Mouse (Mus musculus) erythroblast, adult 5-6 weeks (primary cell): Measurements from ENCODE around the gene Ifnar2. TPM values are rescaled to one million over a fixed set of nuclear protein-coding genes. Genes with fewer than 3 reads are reported as not detected.
A peak's percentile ranks its signal among the peaks of the same experiment; 100 is the strongest.
"Not testable (repeated sequence)": the region's sequence is repeated elsewhere in the genome, so short reads cannot be mapped to it uniquely, and the experiment has no call there.

ENCODE experiments used
- ATAC-seq: replicated peaks from 2 replicates; pipeline ENCODE4 v1.8.0; 2016; ENCODE audit warnings: moderate number of reproducible peaks, mild to moderate bottlenecking, moderate TSS enrichment, inconsistent platforms; ENCODE audit not compliant: poor library complexity, low FRiP score, severe bottlenecking
- total RNA-seq, 2 experiments: library from RNA; stranded (forward) in 1 of 2; stranded (reverse) in 1 of 2; fragments of 150-400 nt in 1 of 2; fragments of 200-764, 138-1000 nt in 1 of 2; gene quantifications; 2 replicates each; pipeline versions ENCODE4 v1.2.3 to v1.2.4; 2015 to 2017; ENCODE audit warnings: low replicate concordance in 2 of 2

Ifnar2 gene
- total RNA-seq, 2 experiments from 2014 or later: 126 to 164 TPM

DNA sequence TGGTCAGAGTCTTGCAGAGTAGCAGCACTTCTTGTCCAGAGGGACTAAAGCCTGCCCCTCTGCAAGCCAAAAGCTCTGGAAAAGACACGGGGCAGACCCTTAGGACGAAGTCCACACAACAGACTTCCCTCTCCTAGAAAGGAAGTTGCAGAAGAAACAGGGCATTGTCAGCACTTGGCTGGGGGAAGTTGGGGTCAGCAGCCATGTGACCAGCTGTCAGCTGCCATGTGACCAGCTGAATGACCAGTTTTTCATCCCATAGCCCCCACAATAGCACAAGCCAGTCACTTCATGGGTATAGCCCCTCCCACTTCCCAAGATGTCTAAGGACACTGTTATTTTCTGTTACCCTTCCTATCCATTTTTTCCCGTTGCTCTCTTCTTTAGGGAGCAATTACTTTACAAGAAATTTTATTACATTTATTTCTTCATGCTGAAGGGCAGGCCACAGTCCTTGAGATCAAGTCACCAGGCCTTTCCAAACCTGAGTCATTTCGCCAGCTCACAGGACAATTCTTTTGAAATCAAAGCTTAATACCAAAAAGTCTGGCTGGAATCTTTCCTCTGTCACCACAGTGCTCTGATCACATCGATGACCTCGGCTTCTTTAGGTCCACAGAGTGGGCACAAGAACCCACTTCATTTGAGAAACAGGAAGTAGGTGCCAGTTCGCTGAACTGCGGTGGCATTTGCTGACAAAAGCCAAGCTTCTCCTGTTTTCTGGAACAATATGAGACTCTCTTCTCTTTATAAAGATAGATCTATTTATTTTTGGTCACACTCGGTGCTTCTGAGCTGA is 43.0 kb downstream of the Ifnar2 start:
- no peak for ATAC-seq

DNA sequence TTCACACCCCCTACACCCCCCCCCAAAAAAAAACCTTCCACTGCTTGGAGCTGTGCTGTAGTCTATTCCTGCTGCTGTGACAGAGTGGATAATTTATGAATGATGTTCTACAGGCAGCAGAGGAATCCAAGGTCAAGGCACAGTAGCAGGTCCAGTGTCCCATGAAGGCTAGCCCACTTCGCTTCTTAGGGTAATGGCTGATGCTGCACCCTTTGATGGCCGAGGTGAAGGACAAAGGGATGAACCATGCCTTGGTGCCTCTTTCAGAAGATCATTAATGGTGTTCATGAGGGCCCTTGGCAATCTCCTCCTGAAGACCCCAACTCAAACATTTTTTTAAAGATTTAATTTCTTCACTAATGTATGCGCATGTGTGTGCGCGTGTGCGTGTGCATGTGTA is 43.8 kb downstream of the Ifnar2 start:
- ATAC-seq: no peak

DNA sequence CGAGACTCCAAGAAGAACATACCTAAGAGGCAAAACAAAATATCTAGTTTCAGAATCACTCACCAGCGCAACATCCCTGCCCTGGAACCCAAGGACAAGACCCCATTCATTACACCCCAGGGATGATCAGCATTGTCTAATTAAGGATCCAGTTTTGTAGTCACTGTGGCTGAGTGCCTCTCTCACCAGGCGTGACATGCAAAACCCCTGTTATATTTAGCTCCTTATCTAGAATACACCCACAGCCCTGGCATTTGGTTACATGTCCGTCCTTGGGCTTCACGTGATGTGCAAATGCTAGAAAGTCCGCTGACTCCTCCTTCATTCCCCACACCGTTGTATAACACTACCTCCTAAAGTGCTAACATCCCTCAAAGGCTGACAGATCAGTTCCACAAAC is 44.4 kb downstream of the Ifnar2 start:
- peak; percentile 86 for ATAC-seq

DNA sequence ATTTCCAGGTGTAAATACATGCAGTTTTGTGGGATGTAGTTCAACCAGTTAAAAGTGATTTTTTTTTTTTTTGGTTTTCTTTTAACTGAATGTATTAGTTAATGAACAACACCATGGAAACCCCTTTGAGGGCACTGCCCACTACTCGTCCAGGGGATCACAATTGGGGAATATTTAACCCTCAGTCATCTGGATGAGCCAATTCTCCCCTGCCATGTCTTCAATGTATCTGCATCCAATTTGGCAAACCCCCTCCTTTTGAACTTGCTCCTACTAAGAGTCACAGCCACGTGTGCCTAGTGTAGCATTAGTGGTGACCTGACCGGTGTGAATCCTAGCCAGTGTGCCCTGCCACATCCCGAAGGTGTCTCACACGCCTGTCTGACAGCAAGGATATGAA is 45.9 kb downstream of the Ifnar2 start:
- ATAC-seq: no peak

DNA sequence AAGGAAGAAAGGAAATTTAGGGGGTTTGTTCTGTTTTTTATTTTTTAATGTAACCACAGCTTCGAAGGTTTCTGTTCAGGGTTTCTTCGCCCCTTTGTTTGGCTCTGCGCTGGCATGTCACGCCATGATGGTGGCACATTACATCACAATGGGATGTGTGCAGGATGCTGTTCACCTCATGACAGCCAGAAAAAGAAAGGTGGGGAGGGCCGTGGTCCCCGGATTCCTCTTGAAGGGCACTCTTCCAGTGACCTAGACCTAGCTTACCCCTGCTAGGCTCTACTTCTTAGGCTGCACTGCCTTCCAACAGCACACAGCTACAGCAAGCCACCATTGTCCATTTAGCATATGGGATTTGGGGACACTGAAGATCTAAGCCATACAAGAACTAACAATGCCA is 53.2 kb downstream of the Ifnar2 start:
- no peak for ATAC-seq

DNA sequence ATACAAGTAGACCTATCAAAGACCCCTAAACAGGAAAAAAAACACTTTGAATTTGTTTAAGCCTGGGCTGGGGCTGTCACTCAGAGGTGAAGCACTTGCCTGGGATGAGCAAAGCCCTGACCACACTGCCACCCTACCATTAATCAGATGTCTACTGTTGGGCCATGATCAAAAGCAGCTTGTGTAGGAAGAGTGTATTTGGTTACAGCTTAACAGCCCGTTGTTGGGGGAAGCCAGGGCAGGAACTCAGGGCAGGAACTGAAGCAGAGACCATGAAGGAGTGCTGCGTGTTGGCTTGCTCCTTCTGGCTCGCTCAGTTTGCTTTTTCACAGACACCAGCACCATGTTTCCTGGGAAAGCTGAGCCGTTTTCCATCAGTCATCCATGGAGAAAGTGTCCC is 54.0 kb downstream of the Ifnar2 start:
- ATAC-seq: no peak

DNA sequence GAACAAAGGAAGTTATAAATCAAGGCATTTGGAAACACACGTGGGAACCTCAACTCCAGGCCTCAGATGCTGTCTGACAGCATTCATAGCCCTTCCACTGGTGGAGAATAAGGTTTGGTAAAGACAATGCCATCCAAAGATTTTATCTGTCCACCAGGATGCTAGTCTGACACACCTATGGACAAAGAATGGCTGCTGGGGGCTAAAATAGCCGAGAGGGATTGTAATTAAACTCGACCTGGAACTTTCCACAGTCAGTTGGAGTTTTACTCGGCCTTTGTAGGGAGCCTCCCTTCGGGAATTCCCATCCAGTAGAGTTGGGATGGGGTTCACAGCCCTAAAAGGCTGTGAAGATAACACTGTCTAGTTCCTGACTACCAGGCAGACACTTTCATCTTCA is 54.9 kb downstream of the Ifnar2 start:
- no peak for ATAC-seq

DNA sequence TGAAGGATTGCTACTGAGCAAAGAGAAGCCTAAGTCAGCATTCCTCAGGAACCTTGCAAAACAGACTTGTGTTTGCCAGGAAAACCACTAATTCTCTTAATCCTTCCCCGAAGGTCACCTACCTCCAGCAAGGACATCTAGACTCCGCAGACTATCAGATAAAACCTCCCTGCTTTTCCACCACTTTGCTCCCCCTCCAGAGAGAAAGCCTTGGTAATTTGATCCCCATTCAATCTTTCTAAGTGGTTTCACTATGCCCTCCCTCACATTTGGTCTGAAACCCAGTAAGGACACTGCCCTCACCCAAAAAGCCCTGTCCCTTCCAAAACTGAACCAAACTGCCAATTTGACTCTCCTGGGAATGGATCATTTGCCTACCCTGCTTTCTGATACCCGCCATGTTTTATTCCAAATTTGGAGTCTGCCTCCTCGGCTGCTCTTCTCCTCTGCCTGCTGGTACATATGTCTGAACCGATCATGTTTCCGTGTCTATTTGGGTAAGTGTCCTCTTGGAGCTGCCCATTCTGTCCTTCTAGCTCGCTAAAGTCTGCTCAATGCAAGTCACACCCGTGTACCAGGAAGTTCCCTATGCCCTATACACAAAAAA is 55.8 kb downstream of the Ifnar2 start:
- ATAC-seq: no peak

DNA sequence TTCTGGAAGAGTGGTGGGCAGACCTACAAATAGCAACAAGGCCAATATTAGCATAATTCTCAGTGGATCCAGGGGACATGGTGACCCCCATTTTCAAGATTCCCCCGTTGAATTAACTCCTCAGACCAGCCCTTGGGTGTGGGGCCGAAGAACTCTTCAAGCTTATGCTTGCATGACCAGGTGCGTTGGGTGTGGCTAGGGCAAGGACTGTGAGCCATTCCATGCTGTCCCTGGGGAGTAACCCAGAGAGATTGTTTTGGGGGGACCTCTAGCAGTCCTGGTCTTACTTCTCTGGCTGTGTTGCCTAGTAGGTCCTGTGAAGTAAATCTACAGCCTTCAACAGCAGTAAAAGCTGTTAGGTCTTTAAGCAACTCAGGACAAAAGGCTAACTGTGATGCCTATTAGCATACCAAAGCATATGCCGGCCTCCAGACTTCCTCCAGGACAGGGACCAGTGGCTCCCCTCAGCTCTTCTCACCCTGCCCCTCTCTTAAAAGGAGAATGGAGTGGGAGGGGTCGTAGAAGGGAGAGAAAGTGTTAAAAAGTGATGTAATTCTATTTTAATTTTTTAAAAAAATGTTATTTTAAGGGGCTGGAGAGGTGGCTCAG is 60.2 kb downstream of the Ifnar2 start:
- ATAC-seq: no peak

DNA sequence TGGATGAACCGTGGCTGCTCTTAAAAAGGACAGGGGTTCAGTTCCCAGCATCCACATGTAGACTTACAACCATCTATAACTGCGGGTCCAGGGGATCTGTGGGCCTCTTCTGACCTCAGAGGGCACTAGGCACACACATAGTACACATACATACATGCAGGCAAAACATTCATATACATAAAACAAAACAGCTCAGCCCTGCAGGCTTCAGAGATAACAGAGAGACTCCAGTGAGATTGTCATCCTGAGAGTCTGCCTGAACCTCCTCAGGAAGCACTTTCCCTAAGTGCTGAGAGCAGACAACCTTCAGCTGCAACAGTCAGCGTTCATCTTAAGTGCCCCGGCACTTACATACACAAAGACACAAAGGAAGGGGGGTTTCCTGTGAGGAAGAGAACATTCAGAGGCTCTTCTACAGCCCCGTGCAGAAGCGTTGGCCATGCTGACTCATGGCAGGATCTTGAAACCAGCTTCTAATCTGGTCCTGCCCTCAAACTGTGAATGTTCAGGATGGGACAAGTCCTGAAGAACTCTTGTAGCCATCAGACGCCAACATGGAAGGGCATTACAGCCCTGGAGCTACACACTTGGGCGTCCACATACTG is 60.8 kb downstream of the Ifnar2 start:
- ATAC-seq: peak; percentile 71

DNA sequence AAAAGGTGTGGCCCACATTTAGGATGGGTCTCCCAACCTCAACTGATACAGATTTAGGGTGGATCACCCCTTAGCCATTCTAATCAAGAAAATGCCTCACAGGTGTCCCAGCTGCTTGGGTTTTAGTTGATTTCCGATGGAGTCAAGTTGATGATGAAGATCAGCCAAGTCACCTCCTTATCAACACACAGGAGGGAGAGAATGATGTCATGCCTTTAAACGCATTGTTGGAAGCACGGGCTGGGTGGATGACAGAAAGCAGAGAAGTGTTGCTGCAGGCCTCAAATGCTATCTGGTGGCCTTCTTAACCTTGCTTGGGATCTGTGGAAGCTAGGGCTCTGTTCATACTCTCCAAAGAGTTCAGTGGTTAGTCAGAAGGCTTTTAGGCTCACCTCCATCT is 61.5 kb downstream of the Ifnar2 start:
- ATAC-seq: no peak

DNA sequence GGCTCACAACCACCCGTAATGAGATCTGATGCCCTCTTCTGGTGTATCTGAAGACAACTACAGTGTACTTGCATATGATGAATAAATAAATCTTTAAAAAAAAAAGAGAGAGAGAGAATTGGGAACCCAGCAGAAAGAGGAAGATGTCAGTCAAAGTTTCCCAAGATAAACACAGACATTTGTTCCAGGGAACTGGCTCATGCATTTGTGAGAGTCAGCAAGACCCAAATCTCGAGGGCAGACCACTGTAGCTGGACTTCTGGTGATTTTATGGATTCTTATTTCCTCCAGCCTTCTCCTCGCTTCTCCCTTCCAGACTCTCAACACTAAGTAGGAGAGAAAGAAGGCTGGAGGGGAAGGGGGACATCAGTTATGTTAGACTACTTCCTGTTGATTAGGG is 65.5 kb downstream of the Ifnar2 start:
- no peak for ATAC-seq

DNA sequence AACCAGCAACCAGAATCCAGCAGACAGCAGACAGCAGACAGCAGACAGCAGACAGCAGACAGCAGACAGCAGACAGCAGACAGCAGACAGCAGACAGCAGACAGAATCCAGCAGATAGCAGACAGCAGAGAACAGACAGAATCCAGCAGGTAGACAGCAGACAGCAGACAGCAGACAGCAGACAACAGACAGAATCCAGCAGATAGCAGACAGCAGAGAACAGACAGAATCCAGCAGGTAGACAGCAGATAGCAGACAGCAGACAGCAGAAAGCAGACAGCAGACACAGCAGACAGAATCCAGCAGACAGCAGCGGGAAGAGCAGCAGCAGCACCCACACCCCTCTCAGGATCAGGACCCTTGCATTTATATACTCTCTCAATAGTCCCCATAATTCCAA is 66.0 kb downstream of the Ifnar2 start:
- ATAC-seq: not testable (repeated sequence)

DNA sequence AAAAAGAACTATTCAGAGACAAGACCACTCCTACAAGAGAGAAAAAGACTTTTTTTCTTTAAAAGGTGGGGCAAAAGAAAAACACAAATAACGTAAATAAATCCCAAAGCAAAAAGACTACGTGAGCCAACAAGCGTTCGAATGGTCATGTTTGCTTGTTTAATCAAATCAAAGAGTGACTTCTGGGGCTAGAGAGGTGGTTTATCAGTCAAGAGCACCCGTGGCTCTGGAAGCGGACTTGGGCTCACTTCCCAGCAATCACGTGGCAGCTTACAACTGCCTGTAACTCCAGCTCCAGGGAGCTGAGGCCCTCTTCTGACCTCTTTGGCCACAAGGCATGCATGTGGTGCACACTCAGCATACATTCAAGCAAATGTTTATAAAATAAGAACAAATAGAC is 68.8 kb downstream of the Ifnar2 start:
- ATAC-seq: peak; percentile 80

DNA sequence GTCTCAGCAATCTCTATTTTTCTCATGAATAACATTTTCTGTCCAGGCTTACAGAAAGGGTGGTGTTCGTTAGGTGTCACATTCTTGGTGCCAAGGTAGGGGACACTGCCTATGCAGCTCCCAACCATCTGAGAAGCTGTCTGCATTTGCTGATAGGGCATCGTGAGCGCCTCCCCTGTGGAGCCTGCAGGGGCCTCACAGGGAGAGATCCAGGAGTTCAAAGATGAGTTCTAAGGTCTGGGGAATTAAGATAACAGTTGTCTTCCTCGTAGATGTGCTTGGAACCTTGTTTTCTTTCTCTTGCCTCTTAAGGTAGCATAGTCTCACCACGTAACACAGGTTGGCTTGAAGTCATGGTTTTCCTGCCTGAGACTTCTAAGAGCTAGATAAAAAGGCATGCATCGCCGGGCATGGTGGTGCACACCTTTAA is 69.2 kb downstream of the Ifnar2 start:
- peak; percentile 86 for ATAC-seq

DNA sequence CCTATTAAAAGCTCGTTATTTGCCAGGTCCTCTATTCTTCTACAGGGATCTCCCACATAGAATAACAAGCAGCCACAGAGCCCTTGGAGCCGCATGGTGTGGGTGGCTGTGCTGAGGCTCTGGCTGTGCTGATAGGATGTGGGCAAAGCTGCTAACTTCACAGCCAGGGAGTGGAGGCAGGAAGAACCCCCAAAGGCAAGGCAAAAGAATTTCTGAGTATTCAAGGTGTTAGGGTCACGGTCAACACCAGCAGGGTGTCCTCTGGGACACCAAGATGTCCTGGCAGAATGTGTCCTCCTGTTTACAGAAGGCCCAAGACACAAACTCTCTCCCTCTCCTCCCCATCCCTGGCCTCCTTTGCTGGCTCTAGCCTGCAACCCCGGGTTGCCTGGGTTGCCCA is 69.9 kb downstream of the Ifnar2 start:
- peak; percentile 55 for ATAC-seq

DNA sequence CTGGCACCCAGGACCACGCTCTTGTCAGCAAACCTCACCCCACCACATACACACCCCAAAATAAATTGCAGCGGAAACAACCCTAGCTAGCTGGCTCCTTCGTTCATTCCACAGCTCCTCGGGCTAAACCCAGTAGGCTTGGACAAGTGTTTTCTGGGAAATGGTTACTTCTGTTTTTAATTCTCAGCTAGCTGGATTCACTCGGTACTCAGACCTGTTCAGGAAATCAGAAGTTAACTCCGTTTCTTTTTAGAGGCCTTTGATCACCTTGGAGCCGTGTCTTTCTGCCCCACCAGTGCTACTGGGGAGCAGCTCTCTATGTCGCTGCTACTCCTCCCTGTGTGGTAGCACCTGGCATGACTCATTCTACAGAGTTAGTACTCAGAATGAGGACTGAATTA is 70.6 kb downstream of the Ifnar2 start:
- no peak for ATAC-seq

DNA sequence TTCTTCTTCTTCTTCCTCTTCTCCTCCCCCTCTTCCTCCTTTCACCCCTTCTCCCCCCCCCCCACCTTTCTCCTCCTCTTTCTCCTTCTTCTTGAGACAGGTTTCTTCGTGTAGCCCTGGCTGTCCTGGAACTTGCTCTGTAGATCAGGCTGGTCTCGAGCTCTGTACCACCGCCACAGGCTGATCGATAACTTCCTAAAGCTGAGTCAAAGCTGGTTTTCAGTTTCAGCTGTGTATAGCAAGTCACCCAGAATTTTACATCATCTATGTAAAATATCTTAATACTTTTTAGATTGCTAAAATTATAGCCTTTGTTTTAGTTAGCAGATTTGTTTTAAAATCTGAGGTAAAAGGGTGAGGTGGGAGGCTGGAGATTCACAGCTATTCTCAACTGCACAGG is 72.3 kb downstream of the Ifnar2 start:
- ATAC-seq: no peak

DNA sequence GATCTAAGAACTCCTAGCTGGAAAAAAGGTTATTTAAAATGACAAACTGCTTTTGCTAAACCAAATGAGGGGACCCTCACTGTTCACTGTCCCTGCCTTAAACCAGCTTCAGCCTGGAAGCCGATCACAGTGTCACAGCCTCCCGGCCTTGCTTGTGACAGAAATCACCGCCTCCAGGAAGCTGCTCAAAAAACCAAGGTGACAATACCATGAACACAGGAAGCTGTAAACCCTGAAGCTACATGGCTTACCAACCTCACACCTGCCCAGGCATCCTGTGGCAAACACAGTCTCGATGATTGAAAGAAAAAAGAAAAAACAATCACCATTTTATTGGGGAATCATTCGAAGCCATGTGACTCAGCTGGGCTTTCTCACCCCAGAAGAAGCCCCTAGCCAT is 73.0 kb downstream of the Ifnar2 start:
- ATAC-seq: no peak

DNA sequence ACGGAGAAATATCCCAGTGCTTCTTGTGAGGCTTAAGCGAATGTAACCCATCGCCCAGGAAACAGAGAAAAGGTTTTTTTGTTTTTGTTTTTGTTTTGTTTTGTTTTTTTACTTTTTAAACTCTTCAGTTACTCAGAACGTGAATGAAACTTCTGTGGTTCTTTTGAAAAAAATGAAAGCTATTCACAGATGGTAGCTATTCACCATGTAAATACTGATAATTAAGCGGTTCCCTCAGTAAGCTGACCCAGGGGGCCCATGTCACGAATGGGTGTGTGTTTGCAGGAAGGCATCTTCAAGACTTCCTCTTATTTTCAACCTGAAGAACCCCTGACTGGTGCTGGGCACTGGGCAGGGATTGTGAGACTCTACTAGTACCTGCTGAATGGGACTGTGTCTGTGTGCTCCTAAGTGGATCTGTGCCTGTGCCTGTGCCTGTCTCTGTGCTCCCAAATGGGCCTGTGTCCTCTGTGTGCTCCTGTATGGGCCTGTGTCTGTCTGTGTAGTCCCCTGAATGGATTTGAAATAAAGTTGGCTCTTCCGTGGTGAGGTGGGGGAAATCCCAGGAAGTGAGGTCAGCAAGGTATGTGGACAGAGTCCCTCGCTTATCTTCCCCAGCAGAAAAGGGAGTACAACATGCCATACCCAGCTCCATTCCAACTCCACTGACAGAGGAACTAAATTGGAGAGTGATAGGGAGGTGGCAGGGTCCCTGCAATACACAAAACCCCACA is 74.4 kb downstream of the Ifnar2 start:
- ATAC-seq: peak; percentile 39
